Mouse (Mus musculus) testis, adult 10 weeks (tissue): ENCODE measurements around the gene Runx1. TPM values are rescaled to one million over a fixed set of nuclear protein-coding genes. Genes with fewer than 3 reads are reported as not detected.

Source experiments
- polyA plus RNA-seq: library from polyadenylated mRNA; stranded (reverse); fragments of 350-450 nt; fragmentation: Illumina TruSeq; extraction: RNeasy Lipid Tissue Mini Kit (QIAGEN cat#74804); gene quantifications from one replicate; pipeline ENCODE4 v1.2.3, GENCODE M21; 2014; ENCODE audit warnings: low read depth, low replicate concordance

Gene Runx1
- polyA plus RNA-seq, result 0.62 TPM

GRCm38 (mm10) chr16:92825908-92826650, at the start of gene Runx1:
TSS of gene Runx1 (minus strand) at chr16:92826149.

